Mouse (Mus musculus) kidney, adult 9 months (tissue): ENCODE data around the gene Zfp362.

ENCODE experiments used
- DNase-seq: peaks from one replicate; pipeline ENCODE4 v3.0.0; 2022

Zfp362 gene

GRCm38 (mm10) chr4:128727721-128728430 is 78.0 kb downstream of the Zfp362 start:
- DNase-seq = peak; percentile 67

GRCm38 (mm10) chr4:128727019-128727720 is 78.7 kb downstream of the Zfp362 start:
- DNase-seq = peak; percentile 79

- DNase-seq = peak; percentile 38
These were observed 81.8 kb downstream of the Zfp362 start for GRCm38 (mm10) chr4:128724059-128724458.

- no peak for DNase-seq
These were observed 82.4 kb downstream of the Zfp362 start for GRCm38 (mm10) chr4:128723431-128723830.
